Mouse (Mus musculus): ENCODE results near the gene Zfc3h1. TPM values are rescaled to one million over a fixed set of nuclear protein-coding genes. Genes with fewer than 3 reads are reported as not detected.

The Zfc3h1 gene
- polyA plus RNA-seq, 1 experiment from 2014 or later, result 28.9 TPM

DNA sequence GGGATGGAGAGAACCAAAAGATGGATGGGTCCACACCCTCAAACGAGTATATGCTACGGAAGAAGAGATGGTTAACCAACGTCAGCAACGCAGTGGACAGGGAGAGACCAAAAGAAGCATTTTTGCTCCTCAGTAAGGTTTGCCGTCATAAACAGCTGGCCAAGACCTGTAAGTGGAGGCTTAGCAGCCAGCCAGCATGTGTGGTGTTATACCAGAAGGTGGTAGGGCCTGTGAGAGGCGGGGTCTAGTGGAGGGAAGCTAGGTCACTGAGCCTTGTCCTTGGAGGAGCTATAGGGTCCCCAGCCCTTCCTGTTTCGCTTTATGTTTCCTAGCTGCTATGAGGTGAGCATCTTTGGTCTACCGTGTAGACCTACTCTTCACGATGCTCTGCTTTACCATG lies 91.7 kb downstream of the Zfc3h1 start:
- Histone ChIP-seq H3K27ac (no peak overlapping the region), H3K79me2 (ENCODE audit: inconsistent target) (no peaks in the 10 kb centered on the region), H3K4me3 (ENCODE audit: inconsistent target) (no peak overlapping the region), H3K36me3 (ENCODE audit: inconsistent target) (no peaks in the 10 kb centered on the region)
- 92% methylated on average over 9 of the region's 9 CpGs for WGBS (ENCODE audit: missing documents)

DNA sequence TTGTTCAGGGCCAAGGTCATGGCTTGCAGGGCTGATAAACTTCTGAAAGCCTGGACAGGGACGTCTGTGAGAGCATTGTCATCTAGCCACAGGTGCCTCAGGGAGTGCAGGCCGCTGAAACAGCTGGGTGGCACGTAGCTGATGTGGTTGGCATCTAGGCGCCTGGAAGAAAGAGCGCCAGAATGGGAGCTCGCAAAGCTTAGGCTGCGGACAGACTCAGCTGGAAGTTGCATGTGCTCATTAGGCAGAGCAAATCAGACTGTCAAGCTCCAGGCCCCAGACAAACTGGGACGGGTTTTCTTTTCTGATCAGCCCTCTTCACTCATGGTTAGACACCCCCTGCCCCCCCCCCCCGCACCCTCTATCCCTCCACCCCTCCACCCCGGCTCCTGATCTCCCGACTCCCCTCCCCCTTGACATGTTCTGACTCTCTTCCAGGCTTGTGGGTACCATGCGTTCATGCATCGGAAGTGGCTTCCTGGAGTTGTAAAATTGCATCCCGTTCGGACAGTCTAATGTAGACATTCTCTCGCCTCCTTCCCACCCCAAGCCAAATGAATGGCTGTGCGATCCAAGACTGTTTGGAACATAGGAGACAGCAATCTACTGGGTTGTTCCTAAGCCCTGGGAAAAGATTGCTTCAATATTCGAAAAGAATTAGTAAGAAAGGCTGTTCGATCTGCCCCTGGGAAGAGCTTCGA lies 93.8 kb downstream of the Zfc3h1 start:
- H3K79me2 ChIP-seq (ENCODE audit: inconsistent target), result no peaks in the 10 kb centered on the region
- H3K4me3 ChIP-seq (ENCODE audit: inconsistent target), result no peak overlapping the region
- H3K27ac ChIP-seq, result no peak overlapping the region
- no peaks in the 10 kb centered on the region for H3K36me3 ChIP-seq (ENCODE audit: inconsistent target)
- 13% methylated on average over 20 of the region's 20 CpGs for WGBS (ENCODE audit: missing documents)

Other genes with a start within 250 kb of the Zfc3h1 start
- not detected in 3 replicates for gene Tph2, start 199.9 kb upstream of the Zfc3h1 start, polyA plus RNA-seq (2018)
- gene Tbc1d15, start 133.5 kb upstream of the Zfc3h1 start, polyA plus RNA-seq (2018), result 30.0 to 50.1 TPM (median 37.9 TPM) in 3 replicates
- gene Rab21, start 69.4 kb upstream of the Zfc3h1 start, polyA plus RNA-seq (2018), result 45.9 to 62.6 TPM (median 49.4 TPM) in 3 replicates
- 42.8 to 50.5 TPM (median 43.8 TPM) in 3 replicates for gene Tmem19, start 22.5 kb upstream of the Zfc3h1 start, polyA plus RNA-seq (2018)
- gene Thap2, start 516 bp upstream of the Zfc3h1 start, polyA plus RNA-seq (2018), result 4.7 to 6.2 TPM (median 5.7 TPM) in 3 replicates
- not detected in 3 replicates for gene A930009A15Rik, start 185.0 kb downstream of the Zfc3h1 start, polyA plus RNA-seq (2018)
- not detected in 3 replicates for gene Lgr5, start 202.8 kb downstream of the Zfc3h1 start, polyA plus RNA-seq (2018)